Mouse (Mus musculus) adrenal gland (tissue): ENCODE data around the gene Zfp57.
"Not testable (repeated sequence)": the region's sequence is repeated elsewhere in the genome, so short reads cannot be mapped to it uniquely, and the experiment has no call there.

Source experiments
- intact Hi-C: fragments of 180-260 bp; cut with DNase I; formaldehyde crosslinking; loops from one replicate; pipeline ENCODE4 v1.15.1; 2025

Zfp57 gene

GRCm38 (mm10) chr17:36994528-36994927 is 6.4 kb upstream of the Zfp57 start:
- intact Hi-C loops, result no loop called here

- intact Hi-C loops, result loop anchor here (5.0 kb wide), 2 partner anchors 52 to 98 kb away; partner anchors contain the start of genes Gabbr1 and Trim31
These were observed 5.5 kb upstream of the Zfp57 start for GRCm38 (mm10) chr17:36995448-36995847.

- intact Hi-C loops, result loop anchor here (2.0 to 5.0 kb wide), 3 partner anchors 50 to 100 kb away; partner anchors contain the start of genes Gabbr1 and Trim31
These were observed 3.8 kb upstream of the Zfp57 start for GRCm38 (mm10) chr17:36997033-36997735.

- intact Hi-C loops, result loop anchor here (5.0 kb wide), 2 partner anchors 49 to 101 kb away; partner anchors contain the start of genes Gabbr1 and Trim31
These were observed 2.5 kb upstream of the Zfp57 start for GRCm38 (mm10) chr17:36998477-36998876.

- intact Hi-C loops, result loop anchor here (5.0 kb wide), 1 partner anchor 40 kb away; no protein-coding TSS in a partner anchor
These were observed 1.7 kb downstream of the Zfp57 start for GRCm38 (mm10) chr17:37002364-37003330.

GRCm38 (mm10) chr17:37003366-37003765 is 2.4 kb downstream of the Zfp57 start:
- intact Hi-C loops, result loop anchor here (5.0 kb wide), 1 partner anchor 41 kb away; no protein-coding TSS in a partner anchor

GRCm38 (mm10) chr17:37008161-37008560 is 7.2 kb downstream of the Zfp57 start:
- intact Hi-C loops, result loop anchor here (5.0 kb wide), 1 partner anchor 34 kb away; no protein-coding TSS in a partner anchor

GRCm38 (mm10) chr17:37009460-37010042 is 8.6 kb downstream of the Zfp57 start:
- intact Hi-C loops, result loop anchor here (5.0 kb wide), 1 partner anchor 33 kb away; no protein-coding TSS in a partner anchor

- intact Hi-C loops, result no loop called here
These were observed 10.8 kb downstream of the Zfp57 start for GRCm38 (mm10) chr17:37011719-37012118.

- intact Hi-C loops, result no loop called here
These were observed 11.2 kb downstream of the Zfp57 start for GRCm38 (mm10) chr17:37012141-37012540.

- intact Hi-C loops, result no loop called here
These were observed 15.4 kb downstream of the Zfp57 start for GRCm38 (mm10) chr17:37016333-37016732.

- intact Hi-C loops, result no loop called here
These were observed 17.4 kb downstream of the Zfp57 start for GRCm38 (mm10) chr17:37018328-37018727.

GRCm38 (mm10) chr17:37019242-37019641 is 18.3 kb downstream of the Zfp57 start:
- intact Hi-C loops, result not testable (repeated sequence)

GRCm38 (mm10) chr17:37022628-37023576 is 21.9 kb downstream of the Zfp57 start, which contains the start of gene Mog:
Gene Mog, minus strand, starts transcription at chr17:37023398.
- intact Hi-C loops, result no loop called here

GRCm38 (mm10) chr17:37026425-37026824 is 25.5 kb downstream of the Zfp57 start:
- intact Hi-C loops, result no loop called here

- intact Hi-C loops, result no loop called here
These were observed 26.5 kb downstream of the Zfp57 start for GRCm38 (mm10) chr17:37027486-37027885.

- intact Hi-C loops, result no loop called here
These were observed 27.2 kb downstream of the Zfp57 start for GRCm38 (mm10) chr17:37028212-37028611.

GRCm38 (mm10) chr17:37028683-37029120 is 27.7 kb downstream of the Zfp57 start:
- intact Hi-C loops, result no loop called here

- intact Hi-C loops, result no loop called here
These were observed 28.2 kb downstream of the Zfp57 start for GRCm38 (mm10) chr17:37029162-37029561.
